Mouse (Mus musculus) Patski (cell line): Measurements from ENCODE around the gene Dscaml1. TPM values are rescaled to one million over a fixed set of nuclear protein-coding genes. Genes with fewer than 3 reads are reported as not detected.

Experiments
- ATAC-seq: fragments of 100-300 bp; one replicate; pipeline ENCODE4 v1.8.0; 2021
- CTCF ChIA-PET: fragments of 350-600 bp; sonication (Branson Sonifier 250); formaldehyde crosslinking; loops from one replicate; lab custom pipeline; 2022; ENCODE audit warnings: inconsistent platforms; lab: Charles Lee
- POLR2A ChIA-PET: fragments of 350-600 bp; sonication (Branson Sonifier 250); formaldehyde crosslinking; loops from one replicate; lab custom pipeline; 2022; ENCODE audit warnings: antibody characterized with exemption, inconsistent platforms; lab: Charles Lee
- DNase-seq: peaks from one replicate; pipeline ENCODE4 v3.0.0-alpha.2; 2011; ENCODE audit warnings: low read depth, low spot score
- H3K27me3 ChIP-seq: fragments of 371-371 bp; one replicate; pipeline ENCODE4 v1.5.1; 2021
- CTCF ChIP-seq: fragments of 100-300 bp; IDR thresholded peaks from one replicate; pipeline ENCODE4 v1.5.1; 2021
- in situ Hi-C: fragments of 300-500 bp; cut with MboI; formaldehyde crosslinking; loops from 3 replicates; pipeline ENCODE4 v1.11.1; 2018; ENCODE audit warnings: low pct_unique_long_range_greater_than_20kb, mixed read lengths
- polyA plus RNA-seq: library from polyadenylated mRNA; unstranded; gene quantifications from one replicate; pipeline ENCODE4 v1.2.3, GENCODE M21; 2021

Dscaml1 gene
- polyA plus RNA-seq, 1 experiment from 2014 or later, result 0.01 TPM

- in situ Hi-C loops, result no loop called here
Observed at GRCm38 (mm10) chr9:45795722-45796121, 369.3 kb downstream of the Dscaml1 start.

GRCm38 (mm10) chr9:45797271-45797670 is 370.8 kb downstream of the Dscaml1 start:
- H3K27me3 ChIP-seq, result no peaks in the 10 kb centered on the region
- in situ Hi-C loops, result no loop called here
- DNase-seq, result no peak
- no peak for ATAC-seq
- TF ChIP-seq CTCF, result no peak
- ChIA-PET POLR2A (no interaction called here), CTCF (interaction anchor here (0.8 to 2.2 kb wide), 2 partner anchors 12 to 19 kb away, joined by 3 to 5 read pairs; no protein-coding TSS in a partner anchor)

More at GRCm38 (mm10) chr9:45795722-45796121, 369.3 kb downstream of the Dscaml1 start:
- DNase-seq (no peak), ATAC-seq (no peak)
- no peak for TF ChIP-seq CTCF
- ChIA-PET CTCF (interaction anchor here (0.6 kb wide), 1 partner anchor 67 kb away, joined by 3 read pairs; no protein-coding TSS in a partner anchor), POLR2A (no interaction called here)
- H3K27me3 ChIP-seq, result no peaks in the 10 kb centered on the region

- TF ChIP-seq CTCF, result no peak
- in situ Hi-C loops, result no loop called here
- DNase-seq (no peak), ATAC-seq (no peak)
- ChIA-PET CTCF (interaction anchor here (2.0 to 2.2 kb wide), 2 partner anchors 10 to 13 kb away, joined by 5 to 6 read pairs; no protein-coding TSS in a partner anchor), POLR2A (interaction anchor here (0.6 kb wide), 1 partner anchor 34 kb away, joined by 3 read pairs; no protein-coding TSS in a partner anchor)
- no peaks in the 10 kb centered on the region for H3K27me3 ChIP-seq
Observed at GRCm38 (mm10) chr9:45798467-45799164, 372.2 kb downstream of the Dscaml1 start.

GRCm38 (mm10) chr9:45799402-45799801 is 373.0 kb downstream of the Dscaml1 start:
- in situ Hi-C loops, result no loop called here
- DNase-seq, result no peak
- no peak for ATAC-seq
- ChIA-PET CTCF (interaction anchor here (2.0 to 2.2 kb wide), 2 partner anchors 10 to 14 kb away, joined by 5 to 6 read pairs; no protein-coding TSS in a partner anchor), POLR2A (no interaction called here)
- H3K27me3 ChIP-seq, result no peaks in the 10 kb centered on the region
- no peak for TF ChIP-seq CTCF

Other genes with a start within 250 kb of the Dscaml1 start
- not detected for gene BC049352, start 244.6 kb upstream of the Dscaml1 start, polyA plus RNA-seq
- not detected for gene Tmprss4, start 222.5 kb upstream of the Dscaml1 start, polyA plus RNA-seq
- not detected for gene Il10ra, start 157.5 kb upstream of the Dscaml1 start, polyA plus RNA-seq
- not detected for gene Tmprss13, start 107.5 kb upstream of the Dscaml1 start, polyA plus RNA-seq
- 0.03 TPM for gene Fxyd6, start 56.4 kb upstream of the Dscaml1 start, polyA plus RNA-seq
- gene Fxyd2, start 27.0 kb upstream of the Dscaml1 start, polyA plus RNA-seq, result 121 TPM